Comparison of ENCODE assay signal across 14 mouse cellular contexts in the genomic region with DNA sequence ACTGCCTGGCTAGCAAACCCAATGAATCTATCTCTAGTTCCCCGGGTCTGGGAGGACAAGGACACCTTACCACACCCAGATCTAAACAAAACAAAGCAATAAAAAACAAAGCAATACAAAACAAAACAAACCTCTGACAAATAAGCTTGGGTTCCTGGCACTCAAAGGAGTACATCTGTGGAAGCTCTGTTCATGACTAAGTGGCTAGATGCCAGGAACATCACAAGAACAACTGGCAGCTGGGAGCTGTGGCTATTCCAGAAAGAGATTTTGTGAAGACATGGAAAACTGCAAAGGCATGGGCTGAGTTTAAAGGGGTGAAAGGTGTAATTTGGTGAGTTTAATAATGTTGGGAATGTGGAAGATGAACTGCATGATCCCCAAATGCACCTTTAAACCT.
DNase-seq lines count a peak whose midpoint lies in the region; ATAC-seq and TF ChIP-seq lines count a peak whose summit lies in the region.
"Had no signal": no experiment of that assay in that cellular context is flagged by ENCODE, and none has a peak within 500 bp of the region (broad histone marks: within the 10 kb centered on the region; RNA-seq: fewer than 3 reads in every experiment).

No protein-coding gene starts in this region.

- no peak overlapping the region for H3K4me2 ChIP-seq in lung, embryonic 14.5 days
- H3K4me2 ChIP-seq in stomach, postnatal 0 days (replicated peaks; ENCODE audit: low read depth): no peak overlapping the region
- H3K4me2 ChIP-seq: heart, embryonic 15.5 days; liver, embryonic 13.5 days had no signal

- WGBS in heart, embryonic 10.5 days: 63% methylated on average over 1 of the region's 1 CpGs
- 54% methylated on average over 1 of the region's 1 CpGs for WGBS in lung, embryonic 14.5 days
- WGBS in lung, adult 2 months: 58% methylated on average over 1 of the region's 1 CpGs
- 50% methylated on average over 1 of the region's 1 CpGs for WGBS in stomach, postnatal 0 days

- H3K27ac ChIP-seq in heart, embryonic 10.5 days: no peak overlapping the region
- no peak overlapping the region for H3K27ac ChIP-seq in lung, embryonic 14.5 days (ENCODE audit: low read depth)
- H3K27ac ChIP-seq in stomach, postnatal 0 days (replicated peaks): no peak overlapping the region
- H3K27ac ChIP-seq: heart, embryonic 15.5 days; liver, embryonic 13.5 days had no signal

- peak; percentile 92 for DNase-seq in heart, adult 11 months
- DNase-seq in heart, embryonic 10.5 days (ENCODE audit: low spot score): no peak
- peak; percentile 39 for DNase-seq in lung, embryonic 14.5 days
- no peak for DNase-seq in lung, adult 2 months
- peak; percentile 3 for DNase-seq in adipocyte (ENCODE audit: low spot score)
- peak; percentile 52 for DNase-seq in lung, postnatal 10 days
- DNase-seq in stomach, postnatal 0 days (ENCODE audit: low spot score): no peak
- DNase-seq in embryo, embryonic 10.5 days (ENCODE audit: low spot score): no peak
- DNase-seq: cerebellum, adult 2 months; liver, embryonic 13.5 days; thymus, adult 2 months had no signal

- H3K9me3 ChIP-seq in heart, embryonic 10.5 days: no peaks in the 10 kb centered on the region
- no peaks in the 10 kb centered on the region for H3K9me3 ChIP-seq in lung, embryonic 14.5 days (ENCODE audit: low read depth, low read length)
- no peaks in the 10 kb centered on the region for H3K9me3 ChIP-seq in stomach, postnatal 0 days (ENCODE audit: control insufficient read depth, low read length)
- H3K9me3 ChIP-seq: G1E; heart, embryonic 15.5 days; liver, embryonic 13.5 days had no signal

- TF ChIP-seq POLR2A in lung, adult 2 months (IDR thresholded peaks at IDR 0.05; ENCODE audit: borderline replicate concordance, extremely low read depth, low read depth, low read length): no peak

- H3K27me3 ChIP-seq in heart, embryonic 10.5 days (ENCODE audit: insufficient read depth, poor library complexity, severe bottlenecking): no peaks in the 10 kb centered on the region
- no peaks in the 10 kb centered on the region for H3K27me3 ChIP-seq in lung, embryonic 14.5 days (ENCODE audit: insufficient read depth, low read length)
- no peaks in the 10 kb centered on the region for H3K27me3 ChIP-seq in stomach, postnatal 0 days (ENCODE audit: control insufficient read depth, insufficient read depth, low read length)
- H3K27me3 ChIP-seq: heart, embryonic 15.5 days; liver, embryonic 13.5 days had no signal

- TF ChIP-seq CTCF in lung, embryonic 14.5 days (IDR thresholded peaks at IDR 0.05; ENCODE audit: low read depth): no peak
- no peak for TF ChIP-seq CTCF in lung, adult 2 months (IDR thresholded peaks at IDR 0.05; ENCODE audit: insufficient read depth, low read length)
- TF ChIP-seq CTCF in stomach, postnatal 0 days (IDR thresholded peaks at IDR 0.05; ENCODE audit: low read depth): no peak

- no peak for ATAC-seq in lung, embryonic 14.5 days (ENCODE audit: insufficient read depth)
- ATAC-seq in stomach, postnatal 0 days (ENCODE audit: low FRiP score, low TSS enrichment): no peak

- H3K4me1 ChIP-seq in heart, embryonic 10.5 days: no peaks in the 10 kb centered on the region
- no peaks in the 10 kb centered on the region for H3K4me1 ChIP-seq in lung, embryonic 14.5 days (ENCODE audit: insufficient read depth)
- no peaks in the 10 kb centered on the region for H3K4me1 ChIP-seq in lung, adult 2 months (ENCODE audit: control insufficient read depth, insufficient read depth, low read length)
- H3K4me1 ChIP-seq in stomach, postnatal 0 days (replicated peaks; ENCODE audit: control insufficient read depth, insufficient read depth): no peaks in the 10 kb centered on the region
- H3K4me1 ChIP-seq: heart, embryonic 15.5 days; liver, embryonic 13.5 days had no signal

- H3K9ac ChIP-seq in lung, embryonic 14.5 days: no peak overlapping the region
- no peak overlapping the region for H3K9ac ChIP-seq in stomach, postnatal 0 days (ENCODE audit: low read length)
- H3K9ac ChIP-seq: heart, embryonic 15.5 days; liver, embryonic 13.5 days had no signal

- H3K4me3 ChIP-seq in heart, embryonic 10.5 days: no peak overlapping the region
- H3K4me3 ChIP-seq in lung, embryonic 14.5 days (ENCODE audit: low read depth, low read length): no peak overlapping the region
- no peak overlapping the region for H3K4me3 ChIP-seq in lung, adult 2 months (replicated peaks; ENCODE audit: extremely low read depth, low read depth, low read length)
- H3K4me3 ChIP-seq in stomach, postnatal 0 days (ENCODE audit: low read depth, low read length): no peak overlapping the region
- H3K4me3 ChIP-seq: erythroblast, embryonic 14.5 days; heart, embryonic 15.5 days; liver, embryonic 13.5 days had no signal

- no peak for TF ChIP-seq EP300 in stomach, postnatal 0 days (optimal IDR thresholded peaks at IDR 0.05)

- H3K36me3 ChIP-seq in heart, embryonic 10.5 days: no peaks in the 10 kb centered on the region
- no peaks in the 10 kb centered on the region for H3K36me3 ChIP-seq in lung, embryonic 14.5 days (ENCODE audit: insufficient read depth)
- no peaks in the 10 kb centered on the region for H3K36me3 ChIP-seq in stomach, postnatal 0 days (ENCODE audit: control insufficient read depth, insufficient read depth, low read length)
- H3K36me3 ChIP-seq: G1E; heart, embryonic 15.5 days; liver, embryonic 13.5 days had no signal

Comparison
In these comparisons a context has a peak if more than half of its experiments do, and no peak if none do; other contexts are left out.
1. DNase-seq: peak in heart, adult 11 months (single experiment), lung, embryonic 14.5 days (single experiment), adipocyte (single experiment) and lung, postnatal 10 days (single experiment); none in heart, embryonic 10.5 days (single experiment), lung, adult 2 months (single experiment), stomach, postnatal 0 days (single experiment) and embryo, embryonic 10.5 days (single experiment).